Mouse (Mus musculus) stomach, postnatal 0 days (tissue): ENCODE data around the gene Prph2. TPM values are rescaled to one million over a fixed set of nuclear protein-coding genes. Genes with fewer than 3 reads are reported as not detected.
A peak's percentile ranks its signal among the peaks of the same experiment; 100 is the strongest.

Experiments used
- ATAC-seq: fragments of 200-750 bp; cut with Nextera tagmentation; 2 replicates; pipeline ENCODE4 v1.8.0; 2017; ENCODE audit not compliant: low FRiP score, low TSS enrichment
- DNase-seq: peaks from one replicate; pipeline ENCODE4 v3.0.0-alpha.2; 2016; ENCODE audit warnings: low spot score
- H3K27ac ChIP-seq: fragments of 300-500 bp; sonication (generic); replicated peaks from 2 replicates; pipeline ENCODE4 v1.5.1; 2014; ENCODE audit warnings: mild to moderate bottlenecking, control low read depth
- H3K27me3 ChIP-seq: fragments of 300-500 bp; sonication (generic); 2 replicates; pipeline ENCODE4 v1.6.1; 2014; ENCODE audit warnings: low read length; ENCODE audit not compliant: control insufficient read depth, insufficient read depth
- H3K36me3 ChIP-seq: fragments of 300-500 bp; sonication (generic); 2 replicates; pipeline ENCODE4 v1.6.1; 2014; ENCODE audit warnings: low read length, mixed read lengths; ENCODE audit not compliant: control insufficient read depth, insufficient read depth
- H3K4me1 ChIP-seq: fragments of 300-500 bp; sonication (generic); replicated peaks from 2 replicates; pipeline ENCODE4 v1.6.1; 2014; ENCODE audit warnings: antibody characterized with exemption; ENCODE audit not compliant: control insufficient read depth, insufficient read depth
- H3K4me2 ChIP-seq: fragments of 300-500 bp; sonication (generic); replicated peaks from 2 replicates; pipeline ENCODE4 v1.6.1; 2014; ENCODE audit warnings: low read depth, mild to moderate bottlenecking, control low read depth, moderate library complexity
- H3K4me3 ChIP-seq: fragments of 300-500 bp; sonication (generic); 2 replicates; pipeline ENCODE4 v1.5.1; 2014; ENCODE audit warnings: low read depth, low read length, control low read depth
- H3K9ac ChIP-seq: fragments of 300-500 bp; sonication (generic); 2 replicates; pipeline ENCODE4 v1.6.1; 2014; ENCODE audit warnings: mild to moderate bottlenecking, low read length, control low read depth, mixed read lengths
- H3K9me3 ChIP-seq: fragments of 300-500 bp; sonication (generic); 2 replicates; pipeline ENCODE4 v1.6.1; 2016; ENCODE audit warnings: low read length; ENCODE audit not compliant: control insufficient read depth
- CTCF ChIP-seq: IDR thresholded peaks from 2 replicates; pipeline ENCODE4 v1.5.1; 2016; ENCODE audit warnings: antibody characterized with exemption, low read depth, mild to moderate bottlenecking, moderate library complexity
- EP300 ChIP-seq: optimal IDR thresholded peaks from 2 replicates; pipeline ENCODE3; 2016; ENCODE audit warnings: antibody characterized with exemption
- whole genome bisulfite sequencing: fragments of 180-500 bp; shearing (Covaris S2); extraction: QIAGEN DNeasy Blood & Tissue Kit; methylation state at CpG from one replicate; pipeline ENCODE4 v1.1.7; 2014; 5-methylcytosine and 5-hydroxymethylcytosine counted together
- polyA plus RNA-seq: library from polyadenylated mRNA; unstranded; fragments of >200 nt; fragmentation: Nextera tagmentation; extraction: Ambion mirVana; gene quantifications from 2 replicates; pipeline ENCODE4 v1.2.1, GENCODE M21; 2015

The Prph2 gene
- polyA plus RNA-seq, 1 experiment from 2014 or later, result not detected

- no peak overlapping the region for H3K9ac ChIP-seq
- no peaks in the 10 kb centered on the region for H3K27me3 ChIP-seq
- no peaks in the 10 kb centered on the region for H3K9me3 ChIP-seq
- TF ChIP-seq CTCF (no peak), EP300 (no peak)
- no peak overlapping the region for H3K4me3 ChIP-seq
- WGBS, result 74% methylated on average over 5 of the region's 5 CpGs
- ATAC-seq, result peak; percentile 78
- H3K27ac ChIP-seq, result 0 out of 2 replicates have a peak overlapping the region, but pooled peaks have one; percentile 25
- H3K4me1 ChIP-seq, result no peaks in the 10 kb centered on the region
- H3K4me2 ChIP-seq, result no peak overlapping the region
- peaks cover 49% of the 10 kb centered on the region for H3K36me3 ChIP-seq
- DNase-seq, result no peak
Measured at GRCm38 (mm10) chr17:46932961-46933360, 22.7 kb downstream of the Prph2 start.

- ATAC-seq (peak; percentile 48; the same call in 1 of the 2 replicates), DNase-seq (peak; percentile 73)
- no peak overlapping the region for H3K9ac ChIP-seq
- H3K27me3 ChIP-seq, result no peaks in the 10 kb centered on the region
- H3K27ac ChIP-seq, result no peak overlapping the region
- H3K36me3 ChIP-seq, result peaks cover 55% of the 10 kb centered on the region
- TF ChIP-seq EP300, result no peak
- peak; percentile 82 for TF ChIP-seq CTCF
- H3K4me3 ChIP-seq, result no peak overlapping the region
- no peaks in the 10 kb centered on the region for H3K4me1 ChIP-seq
- H3K9me3 ChIP-seq, result no peaks in the 10 kb centered on the region
- no peak overlapping the region for H3K4me2 ChIP-seq
- WGBS, result 85% methylated on average over 19 of the region's 19 CpGs
Measured at GRCm38 (mm10) chr17:46933557-46934348, 23.5 kb downstream of the Prph2 start.

DNA sequence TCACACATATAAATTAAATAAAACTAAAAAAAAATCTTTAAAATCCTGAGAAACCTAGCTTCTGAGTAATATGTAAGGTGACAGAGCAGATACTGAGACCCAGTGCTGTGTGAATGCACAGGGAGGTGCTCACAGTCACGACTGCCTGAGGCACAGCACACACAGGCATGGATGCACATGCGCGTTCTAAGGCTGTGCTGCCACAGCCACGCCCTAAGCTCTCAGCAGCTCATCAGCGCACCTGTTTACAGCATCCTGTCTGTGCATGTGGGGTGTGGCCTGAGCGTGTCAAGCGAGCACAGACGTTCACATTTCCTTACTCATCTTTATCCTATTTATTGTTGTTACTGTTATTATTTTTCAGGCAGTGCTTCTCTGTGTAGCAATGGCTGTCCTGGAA, 30.2 kb downstream of the Prph2 start:
- DNase-seq, result no peak
- Histone ChIP-seq H3K4me2 (no peak overlapping the region), H3K27me3 (no peaks in the 10 kb centered on the region), H3K27ac (no peak overlapping the region), H3K9ac (no peak overlapping the region), H3K36me3 (peaks cover 59% of the 10 kb centered on the region), H3K4me1 (no peaks in the 10 kb centered on the region), H3K9me3 (no peaks in the 10 kb centered on the region), H3K4me3 (no peak overlapping the region)
- WGBS, result 91% methylated on average over 8 of the region's 8 CpGs
- ATAC-seq, result no peak
- TF ChIP-seq CTCF (no peak), EP300 (no peak)

DNA sequence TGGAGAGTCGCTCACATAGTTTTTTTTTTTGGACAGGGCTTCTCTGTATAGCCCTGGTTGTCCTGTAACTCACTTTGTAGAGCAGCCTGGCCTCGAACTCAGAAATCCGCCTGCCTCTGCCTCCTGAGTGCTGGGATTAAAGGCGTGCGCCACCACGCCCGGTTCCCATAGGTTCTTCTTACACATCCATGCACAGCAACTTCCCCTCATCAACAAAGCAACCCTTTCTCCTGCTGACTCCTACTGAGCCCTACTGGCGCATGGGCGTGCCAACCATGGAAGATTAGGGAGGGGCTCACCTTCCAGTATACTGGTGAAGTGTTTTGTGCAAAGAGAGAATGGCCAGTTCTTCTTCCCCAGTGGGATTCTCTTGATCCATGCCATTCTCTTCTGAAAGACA, 32.2 kb downstream of the Prph2 start:
- no peak for ATAC-seq
- TF ChIP-seq CTCF, result no peak
- no peak for TF ChIP-seq EP300

DNA sequence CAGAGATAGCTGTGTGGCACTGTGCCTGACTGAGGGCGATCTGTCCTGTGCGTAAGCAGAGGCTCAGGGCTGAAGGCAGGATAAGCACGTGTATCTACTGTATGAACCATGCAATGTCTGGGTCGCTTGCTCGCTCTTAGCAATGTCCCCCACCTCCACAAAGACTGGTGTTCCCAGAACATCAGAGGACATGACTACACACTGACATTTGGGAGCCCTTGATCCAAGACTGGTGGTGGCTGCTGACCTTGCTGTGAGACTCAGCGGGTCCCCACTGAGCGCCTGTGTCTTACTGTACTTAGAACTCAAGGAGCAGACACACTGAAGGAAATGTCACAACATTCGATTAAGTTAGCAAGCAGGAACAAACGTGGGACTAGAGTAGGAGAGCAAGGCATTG, 36.0 kb downstream of the Prph2 start:
- no peak overlapping the region for H3K9ac ChIP-seq
- peaks cover 42% of the 10 kb centered on the region for H3K36me3 ChIP-seq
- WGBS, result 94% methylated on average over 9 of the region's 9 CpGs
- DNase-seq, result no peak
- H3K27me3 ChIP-seq, result no peaks in the 10 kb centered on the region
- ATAC-seq, result no peak
- H3K4me3 ChIP-seq, result no peak overlapping the region
- TF ChIP-seq EP300, result no peak
- TF ChIP-seq CTCF, result no peak
- no peaks in the 10 kb centered on the region for H3K4me1 ChIP-seq
- no peak overlapping the region for H3K4me2 ChIP-seq
- H3K9me3 ChIP-seq, result no peaks in the 10 kb centered on the region
- H3K27ac ChIP-seq, result no peak overlapping the region

More for the DNA sequence above, 32.2 kb downstream of the Prph2 start:
- Histone ChIP-seq H3K4me3 (no peak overlapping the region), H3K4me2 (no peak overlapping the region), H3K27me3 (no peaks in the 10 kb centered on the region), H3K4me1 (no peaks in the 10 kb centered on the region), H3K9me3 (no peaks in the 10 kb centered on the region), H3K36me3 (peaks cover 63% of the 10 kb centered on the region), H3K9ac (no peak overlapping the region), H3K27ac (no peak overlapping the region)
- DNase-seq, result no peak
- 93% methylated on average over 9 of the region's 9 CpGs for WGBS

GRCm38 (mm10) chr17:46958045-46958444, 47.8 kb downstream of the Prph2 start:
- Histone ChIP-seq H3K27me3 (no peaks in the 10 kb centered on the region), H3K4me3 (no peak overlapping the region), H3K4me1 (no peaks in the 10 kb centered on the region), H3K4me2 (no peak overlapping the region), H3K9me3 (no peaks in the 10 kb centered on the region), H3K27ac (no peak overlapping the region), H3K36me3 (peaks cover 63% of the 10 kb centered on the region), H3K9ac (no peak overlapping the region)
- WGBS, result 81% methylated on average over 2 of the region's 2 CpGs
- TF ChIP-seq EP300, result no peak
- peak; percentile 57 for TF ChIP-seq CTCF
- DNase-seq (no peak), ATAC-seq (no peak)
